Mouse (Mus musculus) testis, adult 2 months (tissue): ENCODE measurements around the gene Rpl18a.

Experiments used
- CTCF ChIP-seq: fragments of 200-500 bp; IDR thresholded peaks from 2 replicates; pipeline ENCODE4 v1.5.1; 2012; ENCODE audit warnings: low read depth, mild to moderate bottlenecking, inconsistent platforms, low read length, moderate library complexity; ENCODE audit not compliant: control insufficient read depth, insufficient read depth, insufficient replicate concordance
- POLR2A ChIP-seq: fragments of 200-500 bp; IDR thresholded peaks from 2 replicates; pipeline ENCODE4 v1.6.1; 2012; ENCODE audit warnings: low read depth, mild to moderate bottlenecking, inconsistent platforms, low read length, moderate library complexity; ENCODE audit not compliant: control insufficient read depth

DNA sequence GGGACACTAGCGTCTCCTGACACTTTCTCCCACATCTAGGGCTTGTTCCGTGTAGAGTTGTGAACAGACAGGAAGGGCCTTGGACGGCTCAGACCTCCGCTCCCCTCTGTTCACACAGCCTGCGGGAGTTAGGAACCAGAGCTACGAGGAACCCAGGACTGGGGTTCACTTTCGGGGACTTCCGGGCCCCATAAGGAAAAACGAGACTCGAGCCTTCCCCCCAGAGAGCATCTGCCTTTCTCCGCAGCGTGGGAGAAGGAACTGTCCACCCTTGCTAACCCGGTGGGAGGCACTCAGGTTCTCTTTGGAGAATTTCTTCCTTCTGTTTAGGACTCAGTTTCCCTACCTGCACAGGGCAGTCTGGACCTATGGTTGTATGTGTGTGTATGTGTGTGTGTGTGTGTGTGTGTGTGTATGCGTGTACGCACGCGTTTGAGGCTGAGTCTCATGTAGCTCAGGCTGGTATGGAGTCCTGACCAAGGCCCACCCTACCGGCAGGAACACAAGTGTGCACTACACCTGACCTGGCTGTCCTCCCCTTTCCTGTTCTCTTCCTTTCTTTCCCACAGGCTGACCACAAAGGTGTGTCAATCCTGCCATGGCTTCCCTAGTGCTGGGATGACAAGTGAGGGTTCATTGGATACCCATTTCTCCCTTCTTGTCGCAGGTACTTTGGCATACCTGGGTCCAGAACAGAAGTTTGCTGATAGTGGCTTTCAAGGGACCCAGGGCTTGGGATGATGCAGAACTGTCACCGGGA, 4.1 kb downstream of the Rpl18a start:
- TF ChIP-seq CTCF (no peak), POLR2A (no peak)
